Mouse (Mus musculus): ENCODE measurements around the gene Rhoh. TPM values are rescaled to one million over a fixed set of nuclear protein-coding genes. Genes with fewer than 3 reads are reported as not detected.

Rhoh gene
- polyA plus RNA-seq, 2 experiments, result 0.79 to 1.0 TPM

DNA sequence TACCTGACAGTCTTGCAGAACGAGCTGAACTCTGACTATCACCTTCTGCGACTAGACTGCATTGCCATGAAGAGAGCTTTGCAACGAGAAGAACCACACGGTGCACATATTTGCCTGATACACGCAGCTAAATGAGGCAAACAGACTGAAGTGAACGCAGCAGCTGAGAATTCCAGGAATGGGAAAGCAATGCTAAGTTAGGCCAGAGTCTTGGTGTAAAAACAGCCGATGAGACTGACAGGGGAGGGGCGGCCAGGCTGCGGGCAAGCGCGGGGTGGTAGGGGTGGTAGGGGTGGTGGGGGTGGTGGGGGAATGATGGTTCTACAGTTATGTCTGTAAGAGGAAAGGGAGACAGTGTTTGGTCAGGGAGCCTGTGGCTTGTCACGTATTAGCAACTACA, 2.1 kb upstream of the Rhoh start:
- H3K36me3 ChIP-seq (replicated peaks; ENCODE audit: control insufficient read depth, insufficient read depth, low read depth), result no peaks in the 10 kb centered on the region
- no peak for TF ChIP-seq CTCF (IDR thresholded peaks at IDR 0.05; ENCODE audit: low read depth)
- TF ChIP-seq EP300 (IDR thresholded peaks at IDR 0.05; ENCODE audit: low read depth), result no peak
- H3K4me3 ChIP-seq (ENCODE audit: insufficient read depth in 1 of 2, low read depth in 2 of 2, low read length in 2 of 2), result no peak overlapping the region
- no peak overlapping the region for H3K9ac ChIP-seq (replicated peaks)
- no peak overlapping the region for H3K27ac ChIP-seq
- H3K4me1 ChIP-seq (replicated peaks; ENCODE audit: control insufficient read depth in 2 of 2, insufficient read depth in 2 of 2, low read length in 1 of 2), result peaks cover 0 to 9% of the 10 kb centered on the region in 2 experiments; a peak in 1 of 4 replicates
- DNase-seq (ENCODE audit: low read depth in 3 of 3, low spot score in 3 of 3), result no peak
- no peak overlapping the region for H3K4me2 ChIP-seq (ENCODE audit: low read depth)
- WGBS (ENCODE audit: insufficient replicate concordance), result 65% methylated on average over 12 of the region's 12 CpGs
- no peak for ATAC-seq (ENCODE audit: insufficient read depth)
- no peaks in the 10 kb centered on the region for H3K9me3 ChIP-seq (ENCODE audit: control insufficient read depth, low read length)
- no peaks in the 10 kb centered on the region for H3K27me3 ChIP-seq (ENCODE audit: control insufficient read depth, insufficient read depth, low read length)

DNA sequence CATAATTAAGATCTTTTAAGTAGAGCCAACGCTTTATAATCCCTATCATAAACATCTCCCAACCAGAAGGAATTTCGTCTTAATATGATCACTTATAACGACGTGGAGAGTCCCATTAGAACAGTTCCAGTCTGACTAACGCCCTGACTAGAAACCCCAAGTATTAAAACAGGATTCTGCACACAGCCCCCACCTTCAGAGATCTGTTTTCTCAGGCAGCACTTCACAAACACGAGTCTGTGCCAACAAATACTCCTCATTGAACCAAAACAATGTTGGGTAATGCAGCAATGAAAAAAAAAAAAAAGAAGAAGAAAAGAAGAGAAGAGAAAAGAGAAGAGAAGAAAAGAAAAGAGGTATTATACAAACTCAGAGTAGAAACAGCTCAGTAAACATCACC, 1.6 kb upstream of the Rhoh start:
- no peak for ATAC-seq (ENCODE audit: insufficient read depth)
- no peak for DNase-seq (ENCODE audit: low read depth in 3 of 3, low spot score in 3 of 3)
- Histone ChIP-seq H3K27ac (no peak overlapping the region), H3K36me3 (replicated peaks; ENCODE audit: control insufficient read depth, insufficient read depth, low read depth) (no peaks in the 10 kb centered on the region), H3K9ac (replicated peaks) (no peak overlapping the region), H3K27me3 (ENCODE audit: control insufficient read depth, insufficient read depth, low read length) (no peaks in the 10 kb centered on the region), H3K4me1 (replicated peaks; ENCODE audit: control insufficient read depth in 2 of 2, insufficient read depth in 2 of 2, low read length in 1 of 2) (peaks cover 0 to 9% of the 10 kb centered on the region in 2 experiments; a peak in 1 of 4 replicates), H3K4me2 (ENCODE audit: low read depth) (no peak overlapping the region), H3K9me3 (ENCODE audit: control insufficient read depth, low read length) (no peaks in the 10 kb centered on the region), H3K4me3 (ENCODE audit: insufficient read depth in 1 of 2, low read depth in 2 of 2, low read length in 2 of 2) (no peak overlapping the region)
- TF ChIP-seq CTCF (IDR thresholded peaks at IDR 0.05; ENCODE audit: low read depth), result no peak
- TF ChIP-seq EP300 (IDR thresholded peaks at IDR 0.05; ENCODE audit: low read depth), result no peak
- 54% methylated on average over 6 of the region's 6 CpGs for WGBS (ENCODE audit: insufficient replicate concordance)

DNA sequence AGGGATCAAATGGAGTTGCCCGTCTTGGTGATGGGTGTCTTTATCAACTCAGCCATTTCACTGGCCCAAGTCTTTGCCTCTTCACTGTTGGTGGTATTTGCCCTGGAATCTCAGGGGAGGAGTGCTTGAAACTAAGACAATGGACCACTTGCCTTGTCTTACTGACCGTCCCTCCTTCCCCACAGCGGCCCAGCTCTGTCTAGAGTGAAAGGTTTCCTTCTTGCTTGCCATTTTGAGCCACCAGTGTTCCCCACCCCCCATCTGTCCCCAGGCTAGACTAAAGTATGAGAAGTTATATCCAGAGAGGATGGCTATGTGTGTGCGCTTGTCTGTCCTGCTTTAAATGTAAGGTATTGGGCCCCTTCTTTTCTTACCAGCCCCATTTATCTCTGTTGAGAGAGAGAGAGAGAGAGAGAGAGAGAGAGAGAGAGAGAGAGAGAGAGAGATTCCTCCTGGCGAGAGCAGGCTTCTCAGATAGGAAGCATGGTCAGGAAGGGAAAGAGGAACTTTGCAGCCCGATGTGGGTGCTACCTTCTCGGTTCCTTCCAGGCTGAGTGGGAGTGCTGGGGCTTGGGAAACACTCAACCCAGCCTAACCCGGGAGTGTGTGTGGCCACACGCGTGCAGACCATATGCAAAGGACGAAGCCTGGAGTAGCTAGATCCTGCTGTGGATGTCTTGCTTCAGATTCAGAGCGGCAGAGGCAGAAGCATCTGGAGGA, 572 bp upstream of the Rhoh start:
- ATAC-seq (ENCODE audit: insufficient read depth) (no peak), DNase-seq (ENCODE audit: low read depth in 3 of 3, low spot score in 3 of 3) (no peak)
- peaks cover 0 to 9% of the 10 kb centered on the region in 2 experiments; a peak in 1 of 4 replicates for H3K4me1 ChIP-seq (replicated peaks; ENCODE audit: control insufficient read depth in 2 of 2, insufficient read depth in 2 of 2, low read length in 1 of 2)
- WGBS (ENCODE audit: insufficient replicate concordance), result 24% methylated on average over 12 of the region's 12 CpGs
- no peaks in the 10 kb centered on the region for H3K9me3 ChIP-seq (ENCODE audit: control insufficient read depth, low read length)
- H3K27ac ChIP-seq, result no peak overlapping the region
- no peak overlapping the region for H3K4me3 ChIP-seq (ENCODE audit: insufficient read depth in 1 of 2, low read depth in 2 of 2, low read length in 2 of 2)
- H3K27me3 ChIP-seq (ENCODE audit: control insufficient read depth, insufficient read depth, low read length), result no peaks in the 10 kb centered on the region
- TF ChIP-seq EP300 (IDR thresholded peaks at IDR 0.05; ENCODE audit: low read depth) (no peak), CTCF (IDR thresholded peaks at IDR 0.05; ENCODE audit: low read depth) (no peak)
- H3K4me2 ChIP-seq (ENCODE audit: low read depth), result no peak overlapping the region
- no peak overlapping the region for H3K9ac ChIP-seq (replicated peaks)
- no peaks in the 10 kb centered on the region for H3K36me3 ChIP-seq (replicated peaks; ENCODE audit: control insufficient read depth, insufficient read depth, low read depth)

DNA sequence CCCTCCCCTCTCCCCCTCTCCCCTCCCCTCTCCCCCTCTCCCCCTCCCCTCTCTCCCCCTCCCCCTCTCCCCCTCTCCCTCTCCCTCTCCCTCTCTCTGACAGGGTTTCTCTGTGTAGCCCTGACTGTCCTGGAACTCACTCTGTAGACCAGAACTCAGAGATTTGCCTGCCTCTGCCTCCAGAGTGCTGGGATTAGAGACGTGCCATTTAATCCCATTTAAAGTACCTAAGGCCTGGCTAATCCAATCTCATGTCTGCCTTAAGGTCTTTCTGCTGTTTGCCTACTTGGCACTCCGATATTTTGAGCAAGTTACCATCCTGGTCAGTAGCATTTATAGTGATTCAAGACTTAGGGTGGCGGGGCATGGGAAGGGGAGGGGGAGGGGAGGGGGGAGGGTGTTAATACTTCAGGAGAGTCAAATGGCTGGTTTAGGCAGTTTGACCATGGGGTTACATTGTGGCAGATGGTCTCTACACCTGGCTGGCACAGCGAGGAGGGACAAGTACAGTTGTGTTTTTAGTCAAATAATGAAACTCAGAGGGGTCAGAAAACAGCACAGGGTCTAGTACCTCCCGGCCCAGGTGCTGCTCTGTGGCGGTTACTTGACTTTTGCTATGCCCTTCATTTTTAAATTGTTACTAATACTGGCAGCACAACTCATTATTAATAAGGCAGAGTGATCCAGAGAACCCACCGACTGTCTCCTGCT, 1.4 kb downstream of the Rhoh start:
- Histone ChIP-seq H3K9me3 (ENCODE audit: control insufficient read depth, low read length) (no peaks in the 10 kb centered on the region), H3K4me1 (replicated peaks; ENCODE audit: control insufficient read depth in 2 of 2, insufficient read depth in 2 of 2, low read length in 1 of 2) (peaks cover 0 to 9% of the 10 kb centered on the region in 2 experiments; a peak in 1 of 4 replicates), H3K27ac (no peak overlapping the region), H3K27me3 (ENCODE audit: control insufficient read depth, insufficient read depth, low read length) (no peaks in the 10 kb centered on the region), H3K36me3 (replicated peaks; ENCODE audit: control insufficient read depth, insufficient read depth, low read depth) (no peaks in the 10 kb centered on the region), H3K9ac (replicated peaks) (no peak overlapping the region), H3K4me3 (ENCODE audit: insufficient read depth in 1 of 2, low read depth in 2 of 2, low read length in 2 of 2) (no peak overlapping the region), H3K4me2 (ENCODE audit: low read depth) (no peak overlapping the region)
- WGBS (ENCODE audit: insufficient replicate concordance), result 72% methylated on average over 7 of the region's 7 CpGs
- TF ChIP-seq CTCF (IDR thresholded peaks at IDR 0.05; ENCODE audit: low read depth) (no peak), EP300 (IDR thresholded peaks at IDR 0.05; ENCODE audit: low read depth) (no peak)
- no peak for ATAC-seq (ENCODE audit: insufficient read depth)
- DNase-seq (ENCODE audit: low read depth in 3 of 3, low spot score in 3 of 3), result no peak

DNA sequence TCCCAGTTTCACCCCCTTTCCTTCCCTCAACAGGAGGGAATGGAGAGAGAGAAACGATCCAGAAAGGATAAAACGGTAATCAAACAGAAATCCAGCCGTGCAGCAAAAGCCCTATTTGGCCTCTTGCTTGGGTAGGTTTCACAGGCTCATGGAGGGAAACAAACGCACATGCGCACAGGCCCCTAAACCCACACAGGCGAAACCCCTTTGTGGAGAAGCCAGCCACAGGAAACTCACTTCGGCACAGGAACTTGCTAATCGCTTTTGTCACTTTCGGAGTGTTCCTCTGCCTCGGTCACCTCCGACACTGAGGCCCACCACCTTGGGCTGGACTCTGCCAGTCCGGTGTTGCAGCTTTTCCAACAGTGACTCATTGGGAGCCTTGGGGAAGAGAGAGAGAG, 2.3 kb downstream of the Rhoh start:
- H3K4me3 ChIP-seq (ENCODE audit: insufficient read depth in 1 of 2, low read depth in 2 of 2, low read length in 2 of 2), result peak overlapping the region; percentile 31 to 50

More for the DNA sequence above, 2.3 kb downstream of the Rhoh start:
- H3K4me1 ChIP-seq (replicated peaks; ENCODE audit: control insufficient read depth in 2 of 2, insufficient read depth in 2 of 2, low read length in 1 of 2), result peaks cover 0 to 7% of the 10 kb centered on the region in 2 experiments; a peak in 1 of 4 replicates
- WGBS (ENCODE audit: insufficient replicate concordance), result 18% methylated on average over 12 of the region's 12 CpGs
- peak; percentile 12 to 42 (median 17) for DNase-seq (ENCODE audit: low read depth in 3 of 3, low spot score in 3 of 3)
- no peak for ATAC-seq (ENCODE audit: insufficient read depth)
- 0 out of 2 replicates have a peak overlapping the region, but pooled peaks have one; percentile 11 for H3K9ac ChIP-seq (replicated peaks)
- no peak for TF ChIP-seq EP300 (IDR thresholded peaks at IDR 0.05; ENCODE audit: low read depth)
- no peak for TF ChIP-seq CTCF (IDR thresholded peaks at IDR 0.05; ENCODE audit: low read depth)
- no peaks in the 10 kb centered on the region for H3K27me3 ChIP-seq (ENCODE audit: control insufficient read depth, insufficient read depth, low read length)
- no peak overlapping the region for H3K27ac ChIP-seq
- no peaks in the 10 kb centered on the region for H3K36me3 ChIP-seq (replicated peaks; ENCODE audit: control insufficient read depth, insufficient read depth, low read depth)
- H3K4me2 ChIP-seq (ENCODE audit: low read depth), result peak overlapping the region; percentile 42
- no peaks in the 10 kb centered on the region for H3K9me3 ChIP-seq (ENCODE audit: control insufficient read depth, low read length)

All from liver, embryonic 14.5 days (tissue).